Mouse (Mus musculus) regulatory T cell (primary cell): Measurements from ENCODE around the gene Asb13.

ENCODE experiments used
- in situ Hi-C: fragments of 300-600 bp; cut with MboI, MseI; formaldehyde crosslinking; loops from one replicate; pipeline ENCODE4 v1.15.1; 2025; ENCODE audit warnings: high pct_unique_total_duplicates

Asb13 gene

GRCm38 (mm10) chr13:3633895-3634811, at the start of gene Asb13:
Gene Asb13 (plus strand): TSS chr13:3634032.
- in situ Hi-C loops, result no loop called here

GRCm38 (mm10) chr13:3590789-3591188, 43.0 kb upstream of the Asb13 start:
- in situ Hi-C loops, result loop anchor here (10.0 kb wide), 1 partner anchor 46 kb away; no protein-coding TSS in a partner anchor

GRCm38 (mm10) chr13:3594311-3594710, 39.5 kb upstream of the Asb13 start:
- in situ Hi-C loops, result loop anchor here (10.0 kb wide), 1 partner anchor 50 kb away; no protein-coding TSS in a partner anchor

GRCm38 (mm10) chr13:3596232-3596631, 37.6 kb upstream of the Asb13 start:
- in situ Hi-C loops, result loop anchor here (10.0 kb wide), 1 partner anchor 51 kb away; no protein-coding TSS in a partner anchor

GRCm38 (mm10) chr13:3609780-3610117, 24.1 kb upstream of the Asb13 start:
- in situ Hi-C loops, result no loop called here

GRCm38 (mm10) chr13:3610118-3610794, 23.6 kb upstream of the Asb13 start:
- in situ Hi-C loops, result no loop called here

- in situ Hi-C loops, result no loop called here
Measured at GRCm38 (mm10) chr13:3610795-3611438, 22.9 kb upstream of the Asb13 start, which contains the start of gene Fam208b. Gene Fam208b (minus strand): TSS chr13:3611108.

- in situ Hi-C loops, result no loop called here
Measured at GRCm38 (mm10) chr13:3627139-3627538, 6.7 kb upstream of the Asb13 start.

- in situ Hi-C loops, result no loop called here
Measured at GRCm38 (mm10) chr13:3628102-3628501, 5.7 kb upstream of the Asb13 start.

GRCm38 (mm10) chr13:3632551-3632950, 1.3 kb upstream of the Asb13 start:
- in situ Hi-C loops, result no loop called here

GRCm38 (mm10) chr13:3633131-3633530, 701 bp upstream of the Asb13 start:
- in situ Hi-C loops, result no loop called here

- in situ Hi-C loops, result no loop called here
Measured at GRCm38 (mm10) chr13:3635076-3635475, 1.2 kb downstream of the Asb13 start.

- in situ Hi-C loops, result no loop called here
Measured at GRCm38 (mm10) chr13:3636797-3637196, 3.0 kb downstream of the Asb13 start.

GRCm38 (mm10) chr13:3642049-3642448, 8.2 kb downstream of the Asb13 start:
- in situ Hi-C loops, result no loop called here

- in situ Hi-C loops, result no loop called here
Measured at GRCm38 (mm10) chr13:3642538-3642937, 8.7 kb downstream of the Asb13 start.

- in situ Hi-C loops, result no loop called here
Measured at GRCm38 (mm10) chr13:3644871-3645270, 11.0 kb downstream of the Asb13 start.

- in situ Hi-C loops, result no loop called here
Measured at GRCm38 (mm10) chr13:3645919-3646318, 12.1 kb downstream of the Asb13 start.

- in situ Hi-C loops, result no loop called here
Measured at GRCm38 (mm10) chr13:3646566-3646965, 12.7 kb downstream of the Asb13 start.

GRCm38 (mm10) chr13:3650569-3650968, 16.7 kb downstream of the Asb13 start:
- in situ Hi-C loops, result no loop called here

GRCm38 (mm10) chr13:3654432-3654831, 20.6 kb downstream of the Asb13 start:
- in situ Hi-C loops, result no loop called here

- in situ Hi-C loops, result no loop called here
Measured at GRCm38 (mm10) chr13:3659163-3660160, 25.6 kb downstream of the Asb13 start.
